Mouse (Mus musculus) gastrocnemius, postnatal 25 days (tissue): ENCODE results near the gene Tnp1. TPM values are rescaled to one million over a fixed set of nuclear protein-coding genes. Genes with fewer than 3 reads are reported as not detected.

Experiments used
- DNase-seq: peaks from one replicate; pipeline ENCODE4 v3.0.0; 2022
- total RNA-seq, 2 experiments: library from RNA; stranded (reverse); gene quantifications; 1 replicate in 1 of 2; 2 replicates in 1 of 2; pipeline ENCODE4 v1.2.3; 2021

Tnp1 gene
- total RNA-seq, 2 experiments from 2014 or later, result not detected

DNA sequence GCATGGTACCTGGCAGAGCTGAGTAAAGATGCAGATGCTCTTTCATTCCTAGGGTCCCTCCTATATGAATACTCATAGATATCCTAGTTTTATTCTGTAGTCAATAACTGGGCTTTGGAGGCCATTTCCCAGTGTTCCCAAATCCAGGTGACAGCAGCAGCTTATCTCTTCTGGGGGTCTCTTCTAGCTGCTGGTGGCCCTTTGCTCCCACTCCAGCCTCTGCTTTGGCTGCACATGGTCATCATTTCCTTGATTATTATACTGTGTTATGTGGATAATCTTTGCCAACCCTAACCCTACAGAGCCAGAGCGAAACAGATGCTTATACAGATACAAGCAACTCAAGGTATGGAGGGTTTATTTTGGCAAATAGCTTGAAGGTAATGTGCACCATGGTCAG is 8.9 kb downstream of the Tnp1 start:
- DNase-seq, result no peak

DNA sequence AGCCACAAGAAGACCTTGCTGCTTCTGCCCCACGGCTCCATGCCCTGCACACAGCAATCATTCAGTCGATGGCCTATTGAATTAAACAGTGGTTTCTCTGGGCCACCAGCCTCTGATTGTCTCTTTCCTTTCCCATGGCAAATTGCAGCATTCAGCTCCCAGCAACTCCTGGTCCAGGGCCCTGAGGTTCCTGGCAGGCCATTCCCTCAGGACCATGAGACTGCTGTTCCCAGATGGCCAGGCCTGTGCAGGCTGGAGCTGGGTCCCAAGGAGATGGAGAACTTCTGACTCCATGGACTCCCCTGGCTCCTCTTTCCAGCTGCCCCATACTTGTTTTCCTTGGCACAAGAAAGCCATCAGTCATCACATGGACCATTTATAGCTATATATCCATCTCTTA is 10.8 kb downstream of the Tnp1 start:
- DNase-seq, result no peak

- no peak for DNase-seq
Observed at GRCm38 (mm10) chr1:73002637-73003036, 13.1 kb downstream of the Tnp1 start.

GRCm38 (mm10) chr1:73001961-73002360 is 13.7 kb downstream of the Tnp1 start:
- peak; percentile 52 for DNase-seq

DNA sequence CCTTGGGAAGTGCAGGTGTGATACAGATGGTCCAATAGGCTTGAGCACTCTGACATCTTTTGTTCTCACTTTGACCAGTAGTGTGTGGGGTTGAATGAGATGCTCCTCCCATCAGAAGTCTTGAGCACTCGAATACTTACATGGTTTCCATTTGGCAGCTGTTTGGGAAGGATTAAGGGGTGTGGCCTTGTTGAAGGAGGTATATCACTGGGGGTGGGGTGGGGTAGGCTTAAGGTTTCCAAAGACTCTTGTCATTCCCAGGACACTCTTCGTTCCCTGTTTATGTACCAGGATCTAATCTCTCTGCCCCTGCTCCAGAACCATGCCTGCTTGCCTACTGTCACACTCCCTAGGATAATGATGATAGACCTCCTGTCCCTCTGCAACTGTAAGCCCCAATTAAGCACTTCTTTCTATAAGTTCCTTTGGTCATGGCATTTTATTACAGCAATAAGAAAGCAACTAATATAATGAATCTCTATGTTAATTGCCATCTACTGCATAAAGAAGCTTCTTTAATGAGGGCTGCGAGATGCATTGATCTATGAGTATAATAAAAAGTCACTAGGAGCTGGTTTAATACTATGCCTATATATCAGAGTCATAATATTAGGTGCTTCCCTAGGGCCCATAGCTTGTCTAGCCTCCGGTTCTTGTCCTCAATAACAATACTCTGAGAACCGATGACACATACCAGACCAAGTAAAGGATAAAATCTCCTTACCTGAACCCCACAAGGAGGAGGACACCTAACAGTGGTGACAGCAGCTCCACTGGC is 20.8 kb downstream of the Tnp1 start:
- no peak for DNase-seq

- peak; percentile 55 for DNase-seq
Observed at GRCm38 (mm10) chr1:72992944-72993464, 22.7 kb downstream of the Tnp1 start.

DNA sequence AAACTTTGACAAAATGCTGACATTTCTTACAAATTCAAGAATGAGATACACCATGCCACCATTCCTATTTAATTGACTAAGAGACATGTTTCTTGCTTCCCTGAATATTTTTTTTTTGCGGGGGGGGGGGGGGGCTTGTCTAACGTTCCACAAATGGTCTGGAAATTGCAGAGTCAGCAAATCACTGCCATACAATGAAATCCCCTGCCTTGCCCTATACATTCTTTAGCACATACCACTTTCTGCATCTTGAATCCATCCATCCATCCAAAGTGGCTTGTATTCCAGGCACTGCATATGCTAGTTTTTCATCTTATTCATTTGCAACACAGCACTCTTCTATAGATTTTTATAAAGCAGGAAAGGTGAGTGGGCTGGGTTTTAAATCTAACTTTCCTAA is 23.5 kb downstream of the Tnp1 start:
- DNase-seq, result no peak

DNA sequence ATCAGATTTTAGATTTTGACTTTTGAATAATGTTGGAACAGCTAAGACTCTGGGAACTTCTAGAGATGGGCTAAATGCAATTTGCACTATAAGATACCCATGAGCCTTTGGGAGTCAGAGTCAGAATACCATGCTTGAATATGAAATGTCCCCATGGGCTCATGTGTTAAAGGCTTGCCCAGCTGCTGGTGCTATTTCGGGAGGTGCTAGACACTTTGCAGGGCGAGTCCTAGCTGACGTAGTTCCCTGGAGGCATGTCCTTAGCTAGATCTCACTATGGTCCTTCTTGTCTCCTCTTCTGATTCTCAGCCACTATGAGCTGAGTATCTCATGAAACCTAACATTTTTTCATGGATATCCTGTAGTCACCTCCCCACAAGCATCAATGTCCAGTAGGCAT is 26.8 kb downstream of the Tnp1 start:
- no peak for DNase-seq

DNA sequence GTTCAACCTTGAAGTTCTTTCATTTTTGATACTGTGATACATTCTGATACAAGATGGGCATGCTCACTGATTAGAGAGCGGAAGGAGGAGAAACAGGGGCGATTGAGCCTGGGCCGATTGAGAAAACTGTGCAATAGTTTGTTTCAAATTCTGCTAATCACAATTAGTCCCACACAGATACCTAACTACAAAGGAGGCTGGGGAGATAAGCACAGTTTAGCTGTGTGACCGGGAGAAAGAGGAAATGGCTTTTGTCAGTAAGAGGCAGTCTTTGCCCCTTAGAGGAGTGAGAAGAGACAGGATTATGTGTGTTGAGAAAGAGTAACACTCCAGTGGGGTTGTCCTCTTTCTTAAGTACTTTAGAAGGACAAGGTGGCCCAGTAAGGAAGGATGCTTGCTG is 29.0 kb downstream of the Tnp1 start:
- no peak for DNase-seq

GRCm38 (mm10) chr1:72978956-72979355 is 36.8 kb downstream of the Tnp1 start:
- DNase-seq, result no peak

- peak; percentile 62 for DNase-seq
Observed at GRCm38 (mm10) chr1:72974226-72974625, 41.5 kb downstream of the Tnp1 start.

DNA sequence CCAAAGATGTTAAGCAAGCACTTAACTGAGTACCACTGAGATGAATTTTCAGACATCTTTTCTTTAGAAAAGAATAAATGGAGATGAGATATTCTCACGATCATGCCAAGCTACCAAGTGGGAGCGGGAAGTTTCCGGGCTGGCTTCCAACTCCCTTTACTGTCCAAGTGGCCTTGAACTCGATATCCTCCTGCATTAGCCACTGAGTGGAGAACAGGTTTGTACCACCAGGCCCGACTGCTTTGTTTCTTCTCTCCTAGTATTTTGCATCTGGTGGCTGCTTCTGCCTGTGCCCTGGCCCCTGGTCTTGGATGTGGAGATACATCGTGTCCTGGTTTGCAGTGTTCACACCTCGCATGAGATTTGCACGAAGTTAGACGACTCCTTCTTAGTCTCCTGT is 45.2 kb downstream of the Tnp1 start:
- no peak for DNase-seq

DNA sequence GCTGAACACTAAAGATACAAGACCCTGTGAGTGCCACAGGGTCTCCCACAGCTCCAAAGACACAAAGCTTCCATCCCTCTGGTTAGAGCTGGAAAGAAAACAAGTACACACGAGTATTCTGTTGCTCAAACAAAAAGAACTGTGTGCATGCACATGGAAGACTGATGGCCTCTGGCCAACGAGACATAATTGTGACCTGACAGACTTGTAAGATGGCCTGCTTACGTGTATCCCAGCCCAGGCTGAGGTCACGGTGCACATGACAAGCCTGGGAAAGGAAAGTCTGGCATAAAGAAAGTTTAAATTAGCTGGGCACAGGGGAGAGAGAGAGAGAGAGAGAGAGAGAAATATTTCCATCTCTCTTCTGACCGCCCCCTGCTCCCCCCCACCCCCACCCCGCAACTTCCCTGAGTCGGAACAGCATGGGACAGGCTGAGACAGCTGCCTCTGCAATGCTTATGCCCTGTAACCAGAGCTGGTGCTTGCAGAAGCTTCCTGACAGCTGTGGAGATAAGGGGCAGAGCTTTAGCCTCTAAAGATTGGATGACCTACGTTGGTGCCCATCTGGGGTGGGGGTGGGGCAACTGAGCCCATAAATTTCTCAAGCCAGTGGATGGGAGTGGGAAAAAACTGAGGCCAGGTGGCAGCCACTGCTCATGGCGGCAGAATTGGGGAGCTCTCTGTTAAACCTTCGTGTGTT is 46.4 kb downstream of the Tnp1 start:
- DNase-seq, result no peak

GRCm38 (mm10) chr1:72966423-72966822 is 49.3 kb downstream of the Tnp1 start:
- peak; percentile 81 for DNase-seq

Other genes starting within 250 kb of the Tnp1 start
- gene Igfbp2, start 191.4 kb downstream of the Tnp1 start, total RNA-seq, result 1 to 10 TPM in 1 of 2 experiments, under 1 TPM in 1; 0.38 to 2.8 TPM
- 100 to 1,000 TPM; 161 to 274 TPM for gene Igfbp5, start 141.0 kb downstream of the Tnp1 start, total RNA-seq